Mouse (Mus musculus): ENCODE data around the gene Frzb. TPM values are rescaled to one million over a fixed set of nuclear protein-coding genes. Genes with fewer than 3 reads are reported as not detected.

Gene Frzb
- polyA plus RNA-seq, 1 experiment from 2014 or later, result 6.4 TPM

DNA sequence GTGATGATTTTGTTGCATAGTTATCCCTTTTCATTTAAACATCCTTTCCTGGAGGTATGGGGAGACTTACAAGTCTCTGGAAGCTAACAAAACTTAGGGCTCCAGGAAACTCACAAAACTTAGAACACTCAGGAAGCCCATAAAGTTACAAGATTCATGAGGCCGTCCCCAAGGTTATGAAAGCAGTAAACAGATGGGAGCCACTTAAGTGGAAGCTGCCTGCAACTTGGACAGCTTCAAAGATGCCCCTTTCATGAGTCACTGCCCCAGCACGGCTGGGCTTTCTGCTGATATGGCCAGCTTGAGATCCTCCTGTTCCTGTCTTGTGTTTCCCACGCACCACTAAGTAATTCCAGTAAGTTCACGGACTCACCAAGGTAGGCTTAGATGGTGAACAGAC, 63.0 kb downstream of the Frzb start:
- H3K27me3 ChIP-seq (replicated peaks), result no peaks in the 10 kb centered on the region
- H3K4me1 ChIP-seq, result peaks cover 12% of the 10 kb centered on the region
- no peaks in the 10 kb centered on the region for H3K9me3 ChIP-seq
- ATAC-seq (ENCODE audit: extremely low read depth, insufficient number of reproducible peaks, low FRiP score, low TSS enrichment), result no peak
- H3K4me2 ChIP-seq, result no peak overlapping the region
- H3K4me3 ChIP-seq, result no peak overlapping the region
- WGBS, result 49% methylated on average over 4 of the region's 4 CpGs
- H3K36me3 ChIP-seq, result no peaks in the 10 kb centered on the region
- H3K9ac ChIP-seq, result no peak overlapping the region
- no peak overlapping the region for H3K27ac ChIP-seq (replicated peaks)

- ATAC-seq (ENCODE audit: extremely low read depth, insufficient number of reproducible peaks, low FRiP score, low TSS enrichment), result no peak
- Histone ChIP-seq H3K27ac (replicated peaks) (no peak overlapping the region), H3K4me3 (no peak overlapping the region), H3K9me3 (peaks cover 6% of the 10 kb centered on the region; the same call in 1 of the 2 replicates), H3K27me3 (replicated peaks) (no peaks in the 10 kb centered on the region), H3K36me3 (no peaks in the 10 kb centered on the region), H3K9ac (no peak overlapping the region), H3K4me2 (no peak overlapping the region), H3K4me1 (no peaks in the 10 kb centered on the region)
- WGBS, result 79% methylated on average over 5 of the region's 5 CpGs
Measured at GRCm38 (mm10) chr2:80379848-80380247, 67.6 kb downstream of the Frzb start.

DNA sequence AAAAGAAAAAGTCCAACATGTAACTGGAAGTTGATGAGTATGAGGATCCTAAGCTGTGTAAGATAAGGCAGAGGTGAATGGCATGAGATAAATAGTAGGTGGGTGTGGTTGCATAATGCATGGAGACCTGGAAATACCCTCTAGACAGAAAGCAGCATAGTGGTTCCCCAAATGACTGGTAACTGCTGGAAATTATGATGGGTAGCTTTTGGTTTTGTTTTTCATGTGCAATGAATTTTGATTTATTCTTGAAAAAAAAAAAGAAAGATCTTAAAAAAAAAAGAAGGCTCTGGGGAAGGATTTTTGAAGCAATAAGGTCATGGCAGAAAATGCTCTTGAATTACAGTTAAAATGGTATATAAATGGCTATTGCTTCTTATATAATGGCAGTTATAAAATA, 72.5 kb downstream of the Frzb start:
- Histone ChIP-seq H3K9me3 (peaks cover 6% of the 10 kb centered on the region; the same call in 1 of the 2 replicates), H3K4me1 (no peaks in the 10 kb centered on the region), H3K4me3 (no peak overlapping the region), H3K9ac (no peak overlapping the region), H3K27me3 (replicated peaks) (no peaks in the 10 kb centered on the region), H3K4me2 (no peak overlapping the region), H3K36me3 (no peaks in the 10 kb centered on the region), H3K27ac (replicated peaks) (no peak overlapping the region)
- no peak for ATAC-seq (ENCODE audit: extremely low read depth, insufficient number of reproducible peaks, low FRiP score, low TSS enrichment)

DNA sequence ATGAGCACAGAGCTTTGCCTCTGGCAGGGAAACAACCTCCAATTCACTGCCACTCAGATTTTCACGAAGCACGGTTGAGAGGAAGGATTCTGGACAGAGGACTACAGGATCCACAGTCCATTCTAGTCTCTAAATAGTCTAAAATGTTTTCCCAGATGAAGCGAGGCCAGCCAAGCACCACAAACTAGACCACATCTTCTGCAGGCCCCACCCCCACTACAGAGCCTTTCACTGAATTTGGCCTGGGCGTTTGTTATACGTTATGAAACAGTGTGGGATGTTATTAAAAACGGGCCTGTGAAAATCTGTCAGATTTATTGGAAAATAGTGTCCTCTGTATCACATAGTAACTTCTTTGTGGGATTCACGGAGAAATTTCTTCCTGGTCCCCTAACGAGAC, 76.0 kb downstream of the Frzb start:
- H3K36me3 ChIP-seq, result no peaks in the 10 kb centered on the region
- no peaks in the 10 kb centered on the region for H3K4me1 ChIP-seq
- no peak for ATAC-seq (ENCODE audit: extremely low read depth, insufficient number of reproducible peaks, low FRiP score, low TSS enrichment)
- 75% methylated on average over 8 of the region's 8 CpGs for WGBS
- H3K4me3 ChIP-seq, result no peak overlapping the region
- H3K9ac ChIP-seq, result no peak overlapping the region
- no peak overlapping the region for H3K4me2 ChIP-seq
- no peak overlapping the region for H3K27ac ChIP-seq (replicated peaks)
- H3K27me3 ChIP-seq (replicated peaks), result no peaks in the 10 kb centered on the region
- H3K9me3 ChIP-seq, result no peaks in the 10 kb centered on the region

Other genes with a start within 250 kb of the Frzb start
- not detected in 2 replicates for gene Prdx6b, start 155.2 kb downstream of the Frzb start, polyA plus RNA-seq (2015; fragmentation: Nextera tagmentation; extraction: Ambion mirVana)
- 48.3 and 50.6 TPM in 2 replicates for gene Dnajc10, start 132.2 kb downstream of the Frzb start, polyA plus RNA-seq (2015; fragmentation: Nextera tagmentation; extraction: Ambion mirVana)
- 48.8 and 50.3 TPM in 2 replicates for gene Nckap1, start 133.8 kb upstream of the Frzb start, polyA plus RNA-seq (2015; fragmentation: Nextera tagmentation; extraction: Ambion mirVana)
- 8.9 and 9.2 TPM in 2 replicates for gene Dusp19, start 169.4 kb upstream of the Frzb start, polyA plus RNA-seq (2015; fragmentation: Nextera tagmentation; extraction: Ambion mirVana)
- gene Nup35, start 169.6 kb upstream of the Frzb start, polyA plus RNA-seq (2015; fragmentation: Nextera tagmentation; extraction: Ambion mirVana), result 23.5 and 24.8 TPM in 2 replicates

All from heart, embryonic 13.5 days (tissue).